Mouse (Mus musculus) heart, adult 2 months (tissue): ENCODE results near the gene Lmna.

ENCODE experiments used
- CTCF ChIP-seq: fragments of 200-600 bp; IDR thresholded peaks from 2 replicates; pipeline ENCODE4 v1.8.1; 2022; ENCODE audit warnings: antibody characterized with exemption, mild to moderate bottlenecking, moderate library complexity
- EP300 ChIP-seq: fragments of 200-500 bp; IDR thresholded peaks from 2 replicates; pipeline ENCODE4 v1.6.1; 2011; ENCODE audit warnings: low read depth, low read length, control low read depth; ENCODE audit not compliant: insufficient read depth
- POLR2A ChIP-seq: fragments of 200-500 bp; IDR thresholded peaks from 2 replicates; pipeline ENCODE4 v1.6.1; 2011; ENCODE audit warnings: mild to moderate bottlenecking, low read depth, low read length, control low read depth; ENCODE audit not compliant: insufficient read depth

DNA sequence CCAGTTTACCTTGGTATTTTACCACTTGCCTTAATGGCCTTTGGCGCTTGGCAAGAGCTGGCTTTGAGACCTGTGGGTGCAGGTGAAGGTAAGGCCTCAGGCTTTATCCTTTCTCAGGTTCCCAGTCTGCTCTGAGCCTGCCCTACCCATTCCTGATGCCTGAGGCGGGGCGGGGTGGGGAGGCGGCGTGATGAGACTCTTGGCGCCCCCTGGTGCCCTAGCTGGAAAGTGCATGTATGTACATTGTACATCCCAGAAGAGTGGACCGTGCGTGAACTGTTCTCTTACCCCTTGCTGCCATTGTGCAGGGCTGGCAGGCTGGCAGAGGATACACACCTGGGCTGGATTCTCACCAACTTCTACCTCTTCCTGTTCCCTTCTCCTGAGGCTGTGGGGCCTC is 32.0 kb downstream of the Lmna start:
- no peak for TF ChIP-seq EP300
- no peak for TF ChIP-seq POLR2A
- TF ChIP-seq CTCF = no peak; the same call in 1 of the 2 replicates
